Mouse (Mus musculus): Measurements from ENCODE around the gene Ston2.

The Ston2 gene

GRCm38 (mm10) chr12:91699451-91700141 is 88.6 kb downstream of the Ston2 start:
- no peak for DNase-seq (ENCODE audit: low read depth)

- DNase-seq (ENCODE audit: low read depth), result no peak
Observed at GRCm38 (mm10) chr12:91696231-91696630, 92.0 kb downstream of the Ston2 start.

GRCm38 (mm10) chr12:91695761-91696160 is 92.4 kb downstream of the Ston2 start:
- DNase-seq (ENCODE audit: low read depth), result no peak

- no peak for DNase-seq (ENCODE audit: low read depth)
Observed at GRCm38 (mm10) chr12:91694748-91695147, 93.4 kb downstream of the Ston2 start.

GRCm38 (mm10) chr12:91693566-91693965 is 94.6 kb downstream of the Ston2 start:
- DNase-seq (ENCODE audit: low read depth), result no peak

- no peak for DNase-seq (ENCODE audit: low read depth)
Observed at GRCm38 (mm10) chr12:91692991-91693390, 95.2 kb downstream of the Ston2 start.

- DNase-seq (ENCODE audit: low read depth), result no peak
Observed at GRCm38 (mm10) chr12:91685674-91686290, 102.4 kb downstream of the Ston2 start.

GRCm38 (mm10) chr12:91684840-91685415 is 103.3 kb downstream of the Ston2 start:
- DNase-seq (ENCODE audit: low read depth), result no peak

- DNase-seq (ENCODE audit: low read depth), result peak; percentile 51
Observed at GRCm38 (mm10) chr12:91684101-91684839, 103.9 kb downstream of the Ston2 start.

- DNase-seq (ENCODE audit: low read depth), result no peak
Observed at GRCm38 (mm10) chr12:91683549-91684100, 104.6 kb downstream of the Ston2 start.

- no peak for DNase-seq (ENCODE audit: low read depth)
Observed at GRCm38 (mm10) chr12:91683096-91683495, 105.1 kb downstream of the Ston2 start.

GRCm38 (mm10) chr12:91679320-91680064 is 108.7 kb downstream of the Ston2 start:
- DNase-seq (ENCODE audit: low read depth), result no peak

- DNase-seq (ENCODE audit: low read depth), result no peak
Observed at GRCm38 (mm10) chr12:91675937-91676336, 112.2 kb downstream of the Ston2 start.

GRCm38 (mm10) chr12:91673141-91673540 is 115.0 kb downstream of the Ston2 start:
- DNase-seq (ENCODE audit: low read depth), result no peak

- DNase-seq (ENCODE audit: low read depth), result no peak
Observed at GRCm38 (mm10) chr12:91672528-91672927, 115.7 kb downstream of the Ston2 start.

- peak; percentile 45 for DNase-seq (ENCODE audit: low read depth)
Observed at GRCm38 (mm10) chr12:91668529-91669245, 119.5 kb downstream of the Ston2 start.

- DNase-seq (ENCODE audit: low read depth), result no peak
Observed at GRCm38 (mm10) chr12:91667741-91668140, 120.4 kb downstream of the Ston2 start.

GRCm38 (mm10) chr12:91666607-91667006 is 121.6 kb downstream of the Ston2 start:
- DNase-seq (ENCODE audit: low read depth), result no peak

- DNase-seq (ENCODE audit: low read depth), result no peak
Observed at GRCm38 (mm10) chr12:91665431-91665830, 122.8 kb downstream of the Ston2 start.

GRCm38 (mm10) chr12:91663260-91663659 is 124.9 kb downstream of the Ston2 start:
- no peak for DNase-seq (ENCODE audit: low read depth)

- DNase-seq (ENCODE audit: low read depth), result no peak
Observed at GRCm38 (mm10) chr12:91662844-91663243, 125.3 kb downstream of the Ston2 start.
